Mouse (Mus musculus): ENCODE data around the gene Ssc5d.

DNA sequence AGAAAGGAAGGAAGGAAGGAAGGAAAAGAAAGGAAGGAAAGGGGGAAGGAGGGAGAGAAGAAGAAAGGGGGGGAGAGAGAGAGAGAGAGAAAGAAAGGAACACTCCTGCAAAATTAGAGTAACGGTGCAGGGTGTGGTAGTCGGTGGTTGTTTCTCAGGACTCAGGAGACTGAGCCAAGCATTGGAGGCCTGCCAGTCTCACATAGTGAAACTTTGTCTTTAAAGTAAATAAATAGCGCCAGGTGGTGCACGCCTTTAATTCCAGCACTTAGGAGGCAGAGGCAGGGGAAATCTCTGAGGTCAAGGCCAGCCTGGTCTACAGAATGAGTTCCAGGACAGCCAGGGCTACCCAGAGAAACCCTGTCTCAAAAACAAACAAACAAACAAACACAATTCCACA, 38.9 kb upstream of the Ssc5d start:
- no peak for TF ChIP-seq CTCF (IDR thresholded peaks at IDR 0.05; ENCODE audit: insufficient read depth, low read length)
- no peak for TF ChIP-seq POLR2A (IDR thresholded peaks at IDR 0.05; ENCODE audit: borderline replicate concordance, extremely low read depth, low read depth, low read length)

All from lung, adult 2 months (tissue).